Mouse (Mus musculus) embryo, embryonic 11 days (tissue): ENCODE results near the gene Olfr1136.

Source experiments
- DNase-seq: peaks from one replicate; pipeline ENCODE4 v3.0.0-alpha.2; 2015

The Olfr1136 gene

GRCm38 (mm10) chr2:87693847-87694246 lies at the start of gene Olfr1136:
Olfr1136 (minus strand) TSS chr2:87693947.
- no peak for DNase-seq

DNA sequence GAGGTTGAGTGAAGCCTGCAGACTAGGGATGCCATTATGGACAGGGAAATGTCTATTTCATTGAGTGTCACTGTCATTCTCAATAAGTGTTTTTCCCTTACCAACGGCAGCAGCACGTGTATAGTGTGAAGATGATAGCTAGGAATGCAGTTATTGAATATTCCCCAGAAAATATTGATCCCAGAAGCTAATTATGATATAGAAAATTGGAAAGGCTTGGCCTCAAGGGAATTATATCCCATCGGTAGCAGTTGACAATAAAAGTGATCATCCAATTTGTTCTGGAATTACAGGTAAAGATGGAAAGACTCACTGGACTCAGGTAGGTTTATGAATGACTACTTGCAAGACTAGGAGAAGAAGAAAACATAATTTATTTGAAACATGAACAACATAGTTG lies 49.7 kb upstream of the Olfr1136 start, which contains the start of gene Olfr1140:
TSS of gene Olfr1140 (plus strand) at position 301 of the 400 bp plus-strand sequence.
- no peak for DNase-seq

DNA sequence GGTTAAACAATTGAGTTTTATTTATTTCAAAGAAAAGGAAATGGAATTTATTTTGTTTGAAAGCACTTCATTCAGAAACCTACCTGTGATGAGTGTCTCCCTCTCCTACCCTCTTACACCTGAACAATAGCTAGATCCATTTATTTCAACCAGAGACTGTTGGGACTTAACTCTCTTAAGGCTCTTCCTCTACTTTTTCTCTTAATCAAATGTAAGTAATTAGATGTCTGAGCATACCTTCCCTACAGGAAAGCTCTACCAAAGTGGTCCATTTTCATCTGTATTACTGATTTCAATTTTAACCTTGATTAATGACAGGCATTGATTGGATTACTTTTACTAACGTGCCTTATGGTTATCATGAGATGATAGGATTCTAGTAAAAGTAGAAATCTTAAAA lies 46.1 kb upstream of the Olfr1136 start, which contains the start of gene Olfr1138:
TSS of gene Olfr1138 (minus strand) at position 101 of the 400 bp plus-strand sequence.
- no peak for DNase-seq

DNA sequence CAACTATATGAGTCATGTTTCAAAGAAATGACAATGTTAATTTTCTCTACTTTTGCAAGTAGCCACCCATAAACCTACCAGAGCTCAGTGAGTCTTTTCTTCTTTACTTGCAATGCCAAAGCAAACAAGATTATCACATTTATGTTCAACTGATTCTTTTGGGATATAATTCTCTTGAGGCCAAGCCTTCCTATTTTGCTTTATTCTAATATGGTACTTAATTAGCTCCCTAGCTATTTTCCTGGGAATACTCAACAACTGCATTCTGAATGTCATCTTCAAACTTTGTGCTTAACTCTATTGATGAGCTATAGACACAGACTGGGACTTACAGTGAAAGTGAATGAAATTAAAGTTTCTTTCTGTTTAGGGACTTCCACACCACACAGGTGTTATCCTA lies 19.3 kb upstream of the Olfr1136 start, which contains the start of gene Olfr1137:
TSS of gene Olfr1137 (minus strand) at position 101 of the 400 bp plus-strand sequence.
- DNase-seq, result no peak

- no peak for DNase-seq
These were observed 20.2 kb downstream of the Olfr1136 start, which contains the start of gene Olfr1135 for GRCm38 (mm10) chr2:87673564-87673963. Olfr1135 (minus strand) TSS chr2:87673664.

DNA sequence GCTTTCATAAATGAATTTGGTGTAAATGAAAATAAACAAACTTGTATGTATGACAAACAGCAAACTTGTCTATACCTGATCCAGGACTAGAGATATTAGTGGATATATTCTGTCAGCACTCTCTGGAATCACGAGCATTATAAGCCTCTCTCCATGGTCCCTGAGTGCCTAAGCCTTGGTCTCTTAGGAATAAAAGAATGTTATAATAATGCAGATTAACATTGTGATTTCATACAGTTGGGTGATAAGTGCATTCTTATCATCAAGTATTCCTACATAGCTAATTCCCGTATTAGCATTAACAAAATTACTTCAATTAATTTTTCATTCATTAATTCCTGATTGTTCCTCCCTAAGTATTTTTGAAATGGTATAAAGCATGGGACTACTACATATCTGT lies 35.4 kb downstream of the Olfr1136 start, which contains the start of gene Olfr1134:
TSS of gene Olfr1134 (minus strand) at position 101 of the 400 bp plus-strand sequence.
- no peak for DNase-seq

DNA sequence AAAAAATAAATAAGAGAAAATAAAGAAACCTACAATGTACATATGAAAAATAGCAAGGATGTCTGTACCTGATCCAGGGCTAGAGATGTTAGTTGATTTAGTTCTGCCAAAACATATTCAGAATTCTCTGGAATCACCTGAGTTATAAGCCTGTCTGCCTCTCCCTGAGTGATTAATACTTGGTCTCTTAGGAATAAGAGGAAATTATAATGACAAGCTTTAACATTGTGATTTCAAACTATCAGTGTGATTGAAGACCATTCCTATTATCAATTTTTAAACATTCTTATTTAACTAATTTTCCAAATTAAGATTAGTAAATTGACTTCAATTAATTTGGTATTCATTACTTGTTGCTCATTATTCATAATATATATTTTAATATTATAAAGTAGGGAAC lies 46.5 kb downstream of the Olfr1136 start, which contains the start of gene Olfr1133:
TSS of gene Olfr1133 (minus strand) at position 101 of the 400 bp plus-strand sequence.
- no peak for DNase-seq
